Mouse (Mus musculus): ENCODE data around the gene Rab7. TPM values are rescaled to one million over a fixed set of nuclear protein-coding genes. Genes with fewer than 3 reads are reported as not detected.

Rab7 gene
- polyA plus RNA-seq, 1 experiment = 85.0 TPM

DNA sequence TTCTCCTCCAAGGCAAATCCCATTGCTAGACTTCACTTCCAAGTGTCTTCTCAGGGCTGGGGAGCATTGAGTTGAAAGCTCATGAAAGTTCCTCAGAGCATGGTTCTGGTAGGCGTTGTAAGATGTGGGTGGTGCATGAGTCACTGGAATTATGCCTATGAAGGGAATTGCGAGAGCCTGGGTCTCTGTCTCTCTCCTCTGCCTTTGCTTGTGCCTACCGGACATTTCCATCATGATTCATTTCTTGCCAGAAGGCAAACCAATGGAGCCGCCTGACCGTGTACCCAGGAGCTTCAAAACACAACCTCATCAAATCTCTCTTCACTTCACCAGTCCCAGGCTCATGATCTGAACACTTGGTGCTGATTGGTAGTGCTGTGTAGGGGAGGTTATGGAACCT is 11.8 kb upstream of the Rab7 start:
- Histone ChIP-seq H3K9me3 (peaks cover 5% of the 10 kb centered on the region), H3K36me3 (replicated peaks; ENCODE audit: low read length) (no peaks in the 10 kb centered on the region), H3K27me3 (replicated peaks) (peaks cover 66% of the 10 kb centered on the region), H3K4me1 (peaks cover 20% of the 10 kb centered on the region), H3K4me3 (replicated peaks) (no peak overlapping the region)
- TF ChIP-seq FLI1 (IDR thresholded peaks at IDR 0.05; ENCODE audit: low read length) = no peak

DNA sequence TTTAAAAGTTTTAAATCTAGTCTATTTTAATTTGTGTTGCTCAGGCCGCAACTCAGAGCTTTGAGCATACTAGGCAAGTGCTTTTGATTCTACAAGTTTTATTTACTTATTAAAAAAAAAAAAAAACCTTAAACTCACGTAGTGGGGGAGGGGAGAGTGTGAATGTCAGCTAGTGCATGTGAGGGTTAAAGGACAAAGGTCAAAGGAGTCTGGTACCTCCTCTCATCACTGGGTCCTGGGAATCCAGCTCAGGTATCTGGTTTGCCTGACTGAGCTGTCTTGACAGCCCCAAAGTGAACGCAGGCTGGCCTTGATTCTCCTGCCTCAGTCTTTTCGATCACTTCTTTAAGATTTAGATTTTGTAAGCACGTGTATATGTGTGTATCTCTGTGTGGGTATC is 10.6 kb upstream of the Rab7 start:
- TF ChIP-seq FLI1 (IDR thresholded peaks at IDR 0.05; ENCODE audit: low read length) (no peak), GATA1 (IDR thresholded peaks at IDR 0.05; ENCODE audit: borderline replicate concordance, low read length) (no peak)
- Histone ChIP-seq H3K36me3 (replicated peaks; ENCODE audit: low read length) (no peaks in the 10 kb centered on the region), H3K4me1 (peaks cover 19% of the 10 kb centered on the region), H3K27me3 (replicated peaks) (peaks cover 70% of the 10 kb centered on the region), H3K4me3 (replicated peaks) (no peak overlapping the region), H3K9me3 (peaks cover 10% of the 10 kb centered on the region)

DNA sequence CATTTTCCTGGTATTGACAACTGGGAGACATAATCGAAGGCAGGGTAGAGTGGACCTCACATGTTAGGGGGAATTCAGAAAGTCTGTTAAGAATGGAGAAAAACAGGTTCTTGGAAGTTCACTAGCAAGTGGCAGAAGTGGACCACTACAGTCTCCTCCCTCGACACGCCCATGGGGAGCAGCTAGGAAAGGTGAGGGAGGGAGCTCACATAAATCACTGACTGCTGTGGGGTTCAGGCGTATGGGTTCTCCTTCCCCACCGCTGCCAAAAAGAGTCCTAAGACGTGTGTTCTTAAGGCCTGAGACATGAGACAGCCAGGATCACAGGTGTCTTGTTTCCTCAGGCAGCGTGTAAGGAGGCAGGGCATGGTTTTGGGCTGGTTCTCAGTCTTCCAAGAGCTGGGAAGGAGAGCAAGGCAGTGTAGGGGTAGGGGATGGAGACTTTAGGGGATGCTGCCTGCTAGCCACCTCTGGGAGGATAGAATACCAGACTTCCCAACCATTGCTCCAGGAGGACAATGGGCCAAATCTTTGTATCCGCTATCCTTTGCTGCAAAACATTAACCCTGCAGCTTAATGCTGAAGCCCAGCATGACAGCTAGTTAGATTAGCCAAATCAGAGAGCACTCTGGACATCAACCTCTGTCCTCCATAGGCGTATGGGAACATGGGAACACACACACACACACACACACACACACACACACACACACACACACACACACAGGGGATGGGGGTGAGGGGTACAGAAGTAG is 9.2 kb upstream of the Rab7 start:
- H3K4me1 ChIP-seq = peaks cover 20% of the 10 kb centered on the region
- peaks cover 14% of the 10 kb centered on the region for H3K9me3 ChIP-seq
- no peaks in the 10 kb centered on the region for H3K36me3 ChIP-seq (replicated peaks; ENCODE audit: low read length)
- H3K4me3 ChIP-seq (replicated peaks) = no peak overlapping the region
- peaks cover 74% of the 10 kb centered on the region for H3K27me3 ChIP-seq (replicated peaks)
- TF ChIP-seq GATA1 (IDR thresholded peaks at IDR 0.05; ENCODE audit: borderline replicate concordance, low read length) = no peak
- no peak for TF ChIP-seq FLI1 (IDR thresholded peaks at IDR 0.05; ENCODE audit: low read length)

DNA sequence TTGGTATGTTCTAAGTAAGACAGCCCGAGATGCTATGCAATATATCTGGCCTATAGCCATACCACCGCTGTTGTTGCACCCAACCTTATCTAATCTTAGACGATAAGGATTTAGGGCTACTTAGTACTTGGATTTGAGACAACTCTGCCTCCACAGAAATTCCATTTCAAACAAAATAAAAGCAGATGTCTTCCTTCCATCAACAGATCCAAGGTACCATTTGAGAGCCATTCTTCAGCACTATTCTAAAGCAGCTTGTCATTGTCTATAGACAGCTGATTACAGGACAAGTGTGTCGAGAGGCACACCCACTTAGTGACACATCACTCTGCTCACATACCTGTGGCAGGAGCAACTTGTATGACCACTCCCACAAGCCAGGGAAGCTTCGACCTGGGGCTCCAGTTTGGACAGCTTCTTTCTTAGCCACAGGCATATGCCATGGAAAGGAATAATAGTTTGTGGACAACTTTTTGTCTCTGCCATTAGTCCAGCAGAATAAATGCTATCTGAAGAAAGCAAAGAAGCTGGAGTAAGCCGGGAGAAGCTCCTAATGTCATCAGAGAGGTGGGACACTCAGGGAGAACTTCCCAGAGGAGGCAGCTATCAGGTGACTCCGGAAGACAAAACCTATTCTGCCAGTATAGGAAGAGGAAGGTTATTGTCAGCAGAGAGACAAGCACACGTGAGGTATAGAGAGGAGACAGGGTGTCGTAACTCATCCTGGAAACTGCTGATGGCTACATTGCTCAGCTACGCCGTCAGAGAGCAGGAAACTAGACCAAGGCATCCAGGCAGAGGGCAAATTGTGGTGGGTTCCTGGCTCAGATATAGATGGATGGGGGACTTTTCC is 8.4 kb upstream of the Rab7 start:
- H3K27me3 ChIP-seq (replicated peaks) = peaks cover 79% of the 10 kb centered on the region

GRCm38 (mm10) chr6:88051206-88051605 is 6.1 kb upstream of the Rab7 start:
- peaks cover 14% of the 10 kb centered on the region for H3K9me3 ChIP-seq
- H3K36me3 ChIP-seq (replicated peaks; ENCODE audit: low read length) = no peaks in the 10 kb centered on the region
- H3K4me3 ChIP-seq (replicated peaks) = no peak overlapping the region
- peaks cover 29% of the 10 kb centered on the region for H3K4me1 ChIP-seq
- H3K27me3 ChIP-seq (replicated peaks) = peaks cover 62% of the 10 kb centered on the region
- TF ChIP-seq GATA1 (IDR thresholded peaks at IDR 0.05; ENCODE audit: borderline replicate concordance, low read length) = no peak
- TF ChIP-seq FLI1 (IDR thresholded peaks at IDR 0.05; ENCODE audit: low read length) = no peak

More for the DNA sequence above, 8.4 kb upstream of the Rab7 start:
- Histone ChIP-seq H3K4me1 (peaks cover 24% of the 10 kb centered on the region), H3K4me3 (replicated peaks) (no peak overlapping the region), H3K9me3 (peaks cover 14% of the 10 kb centered on the region), H3K36me3 (replicated peaks; ENCODE audit: low read length) (no peaks in the 10 kb centered on the region)
- TF ChIP-seq FLI1 (IDR thresholded peaks at IDR 0.05; ENCODE audit: low read length) (no peak), GATA1 (IDR thresholded peaks at IDR 0.05; ENCODE audit: borderline replicate concordance, low read length) (no peak)

- no peaks in the 10 kb centered on the region for H3K36me3 ChIP-seq (replicated peaks; ENCODE audit: low read length)
Measured at GRCm38 (mm10) chr6:88049008-88049407, 3.9 kb upstream of the Rab7 start.

DNA sequence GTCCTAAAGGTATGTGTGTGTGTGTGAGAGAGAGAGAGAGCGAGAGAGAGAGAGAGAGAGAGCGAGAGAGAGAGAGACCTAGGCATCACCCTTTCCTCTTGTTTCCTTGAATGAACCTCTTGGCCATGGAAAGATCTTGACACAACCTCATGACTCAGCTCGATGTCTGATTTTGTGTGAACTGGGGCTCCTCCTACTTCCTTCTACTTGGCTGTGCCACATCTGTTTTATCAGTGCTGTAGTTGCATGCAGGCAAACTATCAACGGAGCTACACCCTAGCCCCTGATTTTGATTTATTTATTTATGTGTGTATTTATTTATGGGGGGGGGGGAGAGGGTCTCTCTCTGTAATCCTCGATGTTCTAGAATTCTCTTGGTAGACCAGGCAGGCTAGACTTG is 2.8 kb upstream of the Rab7 start:
- peaks cover 36% of the 10 kb centered on the region for H3K27me3 ChIP-seq (replicated peaks)
- H3K9me3 ChIP-seq = peaks cover 14% of the 10 kb centered on the region
- no peaks in the 10 kb centered on the region for H3K36me3 ChIP-seq (replicated peaks; ENCODE audit: low read length)
- peaks cover 47% of the 10 kb centered on the region for H3K4me1 ChIP-seq
- H3K4me3 ChIP-seq (replicated peaks) = peak overlapping the region; percentile 38
- TF ChIP-seq GATA1 (IDR thresholded peaks at IDR 0.05; ENCODE audit: borderline replicate concordance, low read length) = no peak
- no peak for TF ChIP-seq FLI1 (IDR thresholded peaks at IDR 0.05; ENCODE audit: low read length)

More at GRCm38 (mm10) chr6:88049008-88049407, 3.9 kb upstream of the Rab7 start:
- Histone ChIP-seq H3K4me3 (replicated peaks) (no peak overlapping the region), H3K9me3 (peaks cover 14% of the 10 kb centered on the region), H3K27me3 (replicated peaks) (peaks cover 47% of the 10 kb centered on the region), H3K4me1 (peaks cover 36% of the 10 kb centered on the region)
- TF ChIP-seq FLI1 (IDR thresholded peaks at IDR 0.05; ENCODE audit: low read length) (no peak), GATA1 (IDR thresholded peaks at IDR 0.05; ENCODE audit: borderline replicate concordance, low read length) (no peak)

DNA sequence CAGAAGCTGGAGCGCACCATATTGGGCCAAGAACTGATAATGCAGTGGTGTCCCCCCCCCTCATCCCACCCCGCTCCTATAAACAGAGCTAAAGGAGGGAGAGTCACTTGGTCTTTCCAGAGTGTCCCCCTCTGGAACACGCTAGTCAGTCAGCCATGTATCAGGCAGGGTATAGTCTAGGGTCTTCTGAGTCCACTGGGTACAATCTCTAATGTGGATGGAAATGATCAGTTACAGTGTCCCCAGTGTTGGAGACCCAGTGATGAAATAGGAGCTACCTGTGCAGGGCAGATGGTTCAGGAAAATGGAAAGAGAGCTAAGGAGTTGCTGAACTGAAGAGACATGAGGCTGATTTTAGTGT is 316 bp upstream of the Rab7 start:
- Histone ChIP-seq H3K9me3 (0 out of 2 replicates have a peak, but pooled peaks cover 2% of the 10 kb centered on the region), H3K4me3 (replicated peaks) (peak overlapping the region; percentile 96), H3K4me1 (peaks cover 66% of the 10 kb centered on the region), H3K27me3 (replicated peaks) (peaks cover 15% of the 10 kb centered on the region), H3K36me3 (replicated peaks; ENCODE audit: low read length) (peaks cover 15% of the 10 kb centered on the region)
- TF ChIP-seq GATA1 (IDR thresholded peaks at IDR 0.05; ENCODE audit: borderline replicate concordance, low read length) (no peak), FLI1 (IDR thresholded peaks at IDR 0.05; ENCODE audit: low read length) (no peak)

DNA sequence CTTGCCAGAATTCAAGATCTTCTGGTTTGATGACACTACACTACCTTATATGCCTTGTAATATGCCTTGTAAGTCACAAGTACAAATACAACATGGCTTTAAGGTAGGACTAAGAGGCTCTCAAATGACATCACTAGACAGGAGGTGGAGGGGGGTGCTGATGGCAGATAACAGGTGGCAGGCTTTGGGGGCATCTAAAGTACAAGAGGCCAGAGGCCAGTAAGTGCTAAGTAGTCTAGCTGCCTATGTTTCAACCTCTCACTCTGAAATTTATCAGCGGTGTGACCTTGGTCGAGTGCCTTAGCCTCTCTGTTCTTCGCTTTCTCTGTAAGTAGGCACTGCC is 865 bp downstream of the Rab7 start:
- peak overlapping the region; percentile 96 for H3K4me3 ChIP-seq (replicated peaks)
- H3K9me3 ChIP-seq = no peaks in the 10 kb centered on the region
- peaks cover 6% of the 10 kb centered on the region for H3K27me3 ChIP-seq (replicated peaks)
- peaks cover 26% of the 10 kb centered on the region for H3K36me3 ChIP-seq (replicated peaks; ENCODE audit: low read length)
- peaks cover 61% of the 10 kb centered on the region for H3K4me1 ChIP-seq
- no peak for TF ChIP-seq FLI1 (IDR thresholded peaks at IDR 0.05; ENCODE audit: low read length)
- no peak for TF ChIP-seq GATA1 (IDR thresholded peaks at IDR 0.05; ENCODE audit: borderline replicate concordance, low read length)

GRCm38 (mm10) chr6:88042336-88042735 is 2.7 kb downstream of the Rab7 start:
- H3K36me3 ChIP-seq (replicated peaks; ENCODE audit: low read length) = peaks cover 43% of the 10 kb centered on the region
- peak overlapping the region; percentile 59 for H3K4me3 ChIP-seq (replicated peaks)
- no peak for TF ChIP-seq GATA1 (IDR thresholded peaks at IDR 0.05; ENCODE audit: borderline replicate concordance, low read length)
- no peak for TF ChIP-seq FLI1 (IDR thresholded peaks at IDR 0.05; ENCODE audit: low read length)
- H3K9me3 ChIP-seq = no peaks in the 10 kb centered on the region
- H3K4me1 ChIP-seq = peaks cover 59% of the 10 kb centered on the region
- H3K27me3 ChIP-seq (replicated peaks) = no peaks in the 10 kb centered on the region

All from megakaryocyte, embryonic 14.5 days (primary cell).